Mouse (Mus musculus) E14TG2a.4 (cell line): ENCODE measurements at regions not wholly inside any gene's neighbourhood (a gene's known extent, or its start where the extent isn't known, plus 50 kb on each side); places are given as distances from the start of the nearest gene placed in this dataset.

Experiments
- CTCF ChIP-seq: conservative IDR thresholded peaks from 2 replicates; pipeline ENCODE4 v1.5.1; 2014; ENCODE audit warnings: low read length
- NANOG ChIP-seq: IDR thresholded peaks from 2 replicates; pipeline ENCODE4 v1.6.1; 2014; ENCODE audit warnings: borderline replicate concordance, low read length, mixed read lengths
- POU5F1 ChIP-seq: IDR thresholded peaks from 2 replicates; pipeline ENCODE4 v1.6.1; 2014; ENCODE audit warnings: low read length, borderline replicate concordance

DNA sequence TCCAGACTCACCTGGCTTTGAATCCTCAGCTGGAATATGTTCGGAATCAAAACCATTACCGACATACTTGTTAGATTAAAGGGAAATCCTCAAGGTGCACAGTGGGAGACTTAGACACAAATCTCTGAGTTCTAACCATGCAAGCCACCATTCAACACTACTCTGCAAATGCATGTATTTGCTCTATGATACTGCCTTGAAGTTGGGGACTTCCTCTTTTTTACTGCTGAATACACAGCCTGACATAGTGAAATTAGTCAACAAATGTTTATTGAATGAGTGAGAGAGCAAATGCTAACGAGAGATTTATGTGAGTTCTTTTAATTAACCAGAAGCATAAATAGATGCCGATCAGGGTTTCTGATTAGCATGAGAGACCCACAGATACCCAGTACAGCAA lies 79.4 kb upstream of the Adra1b start:
- TF ChIP-seq CTCF (no peak), POU5F1 (no peak), NANOG (no peak)
